Mouse (Mus musculus) embryonic facial prominence, embryonic 10.5 days (tissue): Measurements from ENCODE around the gene Hist1h4f. TPM values are rescaled to one million over a fixed set of nuclear protein-coding genes. Genes with fewer than 3 reads are reported as not detected.
A peak's percentile ranks its signal among the peaks of the same experiment; 100 is the strongest.

Source experiments
- DNase-seq: peaks from one replicate; pipeline ENCODE4 v3.0.0-alpha.2; 2017; ENCODE audit warnings: low spot score
- H3K27ac ChIP-seq: fragments of 300-500 bp; sonication (generic); replicated peaks from 2 replicates; pipeline ENCODE4 v1.5.1; 2016; ENCODE audit warnings: mild to moderate bottlenecking
- H3K27me3 ChIP-seq: fragments of 300-500 bp; sonication (generic); replicated peaks from 2 replicates; pipeline ENCODE4 v1.6.1; 2016; ENCODE audit warnings: low read depth, mild to moderate bottlenecking; ENCODE audit not compliant: poor library complexity, severe bottlenecking
- H3K36me3 ChIP-seq: fragments of 300-500 bp; sonication (generic); replicated peaks from 2 replicates; pipeline ENCODE4 v1.6.1; 2016; ENCODE audit warnings: mild to moderate bottlenecking, moderate library complexity
- H3K4me1 ChIP-seq: fragments of 300-500 bp; sonication (generic); 2 replicates; pipeline ENCODE4 v1.6.1; 2016
- H3K4me3 ChIP-seq: fragments of 300-500 bp; sonication (generic); 2 replicates; pipeline ENCODE4 v1.5.1; 2016; ENCODE audit warnings: mild to moderate bottlenecking, moderate library complexity
- H3K9me3 ChIP-seq: fragments of 300-500 bp; sonication (generic); 2 replicates; pipeline ENCODE4 v1.6.1; 2016; ENCODE audit warnings: mild to moderate bottlenecking
- WGBS: fragments of 180-500 bp; shearing (Covaris S2); methylation state at CpG from one replicate; pipeline ENCODE4 v1.1.7; 2016; 5-methylcytosine and 5-hydroxymethylcytosine counted together
- microRNA-seq: library from miRNA; unstranded; fragments of <30 nt; microRNA quantifications from one replicate; pipeline ENCODE4, GENCODE M21; 2017
- polyA plus RNA-seq: library from polyadenylated mRNA; unstranded; fragments of >200 nt; fragmentation: Nextera tagmentation; extraction: Ambion mirVana; gene quantifications from 2 replicates; pipeline ENCODE4 v1.2.1, GENCODE M21; 2016

The Hist1h4f gene
- polyA plus RNA-seq, 1 experiment from 2014 or later: 1.00 TPM

- H3K9me3 ChIP-seq: no peaks in the 10 kb centered on the region
- no peak overlapping the region for H3K27ac ChIP-seq
- DNase-seq: peak; percentile 67
- H3K4me3 ChIP-seq: peak overlapping the region; percentile 43
- under 1% methylated on average over 9 of the region's 9 CpGs for WGBS
- H3K36me3 ChIP-seq: no peaks in the 10 kb centered on the region
- H3K27me3 ChIP-seq: no peaks in the 10 kb centered on the region
- peaks cover 52% of the 10 kb centered on the region for H3K4me1 ChIP-seq
Observed at GRCm38 (mm10) chr13:23503797-23504196, 47.7 kb downstream of the Hist1h4f start.

DNA sequence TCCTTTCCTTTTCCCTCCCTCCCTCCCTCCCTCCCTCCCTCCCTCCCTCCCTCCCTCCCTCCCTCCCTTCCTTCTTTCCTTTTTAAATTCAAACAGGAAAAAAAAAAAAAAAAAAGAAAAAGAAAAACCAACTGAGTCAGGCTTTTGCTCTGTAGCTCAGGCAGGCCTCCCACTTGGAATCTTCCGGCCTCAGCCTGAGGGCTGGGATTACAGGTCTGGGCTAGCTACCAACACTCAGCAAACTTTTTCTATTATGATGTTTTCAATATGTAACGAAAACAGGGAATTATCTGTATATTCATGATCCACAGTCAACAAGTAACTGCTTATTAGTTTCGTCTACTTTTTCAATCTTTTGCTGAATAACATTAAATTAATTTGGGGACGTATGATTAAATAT is 48.5 kb downstream of the Hist1h4f start:
- Histone ChIP-seq H3K27me3 (no peaks in the 10 kb centered on the region), H3K4me1 (peaks cover 61% of the 10 kb centered on the region), H3K9me3 (no peaks in the 10 kb centered on the region), H3K4me3 (no peak overlapping the region), H3K27ac (no peak overlapping the region), H3K36me3 (no peaks in the 10 kb centered on the region)
- WGBS: 24% methylated on average over 4 of the region's 4 CpGs
- no peak for DNase-seq

DNA sequence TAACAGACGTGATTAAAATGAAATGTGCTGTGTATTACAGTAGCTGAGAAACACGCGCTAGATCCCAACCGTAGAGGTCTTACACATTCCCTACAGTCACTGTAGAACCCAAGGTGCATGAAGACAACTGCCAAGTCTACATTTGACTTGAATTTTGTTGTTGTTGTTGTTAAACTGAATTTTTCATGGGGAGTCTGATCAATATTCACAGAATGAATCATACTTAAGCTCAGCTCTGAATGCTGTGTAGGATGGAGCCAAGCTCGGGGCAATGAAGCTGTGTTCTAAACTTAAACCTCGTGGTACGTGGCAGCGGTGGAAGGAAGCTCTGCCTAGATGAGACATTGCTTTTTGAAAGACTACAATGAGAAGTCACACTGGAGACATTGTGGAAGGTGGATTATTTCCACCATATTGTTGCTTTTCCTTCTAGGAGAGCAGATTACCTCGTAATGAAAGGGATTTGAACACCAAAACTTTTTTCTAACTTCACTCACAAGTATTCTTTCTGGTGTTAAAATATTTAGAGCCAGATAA is 49.3 kb downstream of the Hist1h4f start:
- no peak for DNase-seq
- Histone ChIP-seq H3K4me3 (peak overlapping the region; percentile 52), H3K36me3 (no peaks in the 10 kb centered on the region), H3K27me3 (no peaks in the 10 kb centered on the region), H3K27ac (no peak overlapping the region), H3K9me3 (no peaks in the 10 kb centered on the region), H3K4me1 (peaks cover 65% of the 10 kb centered on the region)
- 30% methylated on average over 9 of the region's 9 CpGs for WGBS

GRCm38 (mm10) chr13:23501511-23501910 is 49.9 kb downstream of the Hist1h4f start:
- WGBS: 22% methylated on average over 5 of the region's 5 CpGs
- peak overlapping the region; percentile 52 for H3K4me3 ChIP-seq

More at GRCm38 (mm10) chr13:23501511-23501910, 49.9 kb downstream of the Hist1h4f start:
- Histone ChIP-seq H3K36me3 (no peaks in the 10 kb centered on the region), H3K27me3 (no peaks in the 10 kb centered on the region), H3K9me3 (no peaks in the 10 kb centered on the region), H3K27ac (no peak overlapping the region), H3K4me1 (peaks cover 66% of the 10 kb centered on the region)
- no peak for DNase-seq

Small RNA genes within 50 kb of the gene (microRNA-seq; reads per million reads assigned to microRNA genes)
- gene Gm44297 (not detected), gene Gm44359 (not detected), gene Gm44394 (not detected), gene n-TStga1 (1.8 reads per million)

Other genes with a start within 250 kb of the Hist1h4f start
- 59.9 and 60.6 TPM in 2 replicates for gene Zfp322a, start 182.4 kb downstream of the Hist1h4f start, polyA plus RNA-seq
- 15.0 and 15.6 TPM in 2 replicates for gene Abt1, start 127.8 kb downstream of the Hist1h4f start, polyA plus RNA-seq
- gene Btn1a1, start 85.7 kb downstream of the Hist1h4f start, polyA plus RNA-seq: 0.12 and 0.16 TPM in 2 replicates
- gene Btn2a2, start 62.8 kb downstream of the Hist1h4f start, polyA plus RNA-seq: 0.99 and 1.2 TPM in 2 replicates
- gene Hist1h4h, start 20.6 kb downstream of the Hist1h4f start, polyA plus RNA-seq: 2.7 and 3.0 TPM in 2 replicates
- gene Hist1h2af, start 17.7 kb downstream of the Hist1h4f start, polyA plus RNA-seq: 4.8 and 5.5 TPM in 2 replicates
- gene Hist1h3g, start 16.2 kb downstream of the Hist1h4f start, polyA plus RNA-seq: 6.5 and 7.7 TPM in 2 replicates
- 1.1 TPM in 2 replicates for gene Hist1h2bh, start 8.3 kb downstream of the Hist1h4f start, polyA plus RNA-seq
- 0.97 and 1.2 TPM in 2 replicates for gene Hist1h3f, start 7.6 kb downstream of the Hist1h4f start, polyA plus RNA-seq
- gene Hist1h1d, start 1.6 kb upstream of the Hist1h4f start, polyA plus RNA-seq: 0.58 and 0.60 TPM in 2 replicates
- 5.8 and 6.8 TPM in 2 replicates for gene Hist1h3e, start 10.7 kb upstream of the Hist1h4f start, polyA plus RNA-seq
- gene Hist1h2ae, start 19.6 kb upstream of the Hist1h4f start, polyA plus RNA-seq: 96.8 and 97.7 TPM in 2 replicates
- gene Hist1h2bg, start 19.7 kb upstream of the Hist1h4f start, polyA plus RNA-seq: 7.0 and 9.8 TPM in 2 replicates
- gene Hist1h2bf, start 22.5 kb upstream of the Hist1h4f start, polyA plus RNA-seq: 4.0 and 4.8 TPM in 2 replicates
- 0.97 and 3.8 TPM in 2 replicates for gene Hist1h2ad, start 22.7 kb upstream of the Hist1h4f start, polyA plus RNA-seq
- 9.3 and 10.5 TPM in 2 replicates for gene Hist1h3d, start 24.1 kb upstream of the Hist1h4f start, polyA plus RNA-seq
- gene Hist1h4d, start 29.9 kb upstream of the Hist1h4f start, polyA plus RNA-seq: 97.2 and 97.7 TPM in 2 replicates
- gene Hist1h2be, start 69.5 kb upstream of the Hist1h4f start, polyA plus RNA-seq: 3.1 and 4.0 TPM in 2 replicates
- gene Hist1h1e, start 70.9 kb upstream of the Hist1h4f start, polyA plus RNA-seq: 18.4 and 19.5 TPM in 2 replicates
- gene Hist1h2ac, start 132.3 kb upstream of the Hist1h4f start, polyA plus RNA-seq: 0.91 and 1.3 TPM in 2 replicates
- gene Hist1h2bc, start 132.6 kb upstream of the Hist1h4f start, polyA plus RNA-seq: 19.0 and 20.3 TPM in 2 replicates
- 0.28 TPM in 1 of 2 replicates, not detected in the other for gene Hist1h1t, start 144.2 kb upstream of the Hist1h4f start, polyA plus RNA-seq
- gene Hist1h4c, start 146.8 kb upstream of the Hist1h4f start, polyA plus RNA-seq: 6.6 and 6.8 TPM in 2 replicates
- gene Hfe, start 159.2 kb upstream of the Hist1h4f start, polyA plus RNA-seq: 1.5 and 2.0 TPM in 2 replicates
- gene Hist1h1c, start 187.2 kb upstream of the Hist1h4f start, polyA plus RNA-seq: 9.1 and 9.2 TPM in 2 replicates
- gene Hist1h3c, start 194.0 kb upstream of the Hist1h4f start, polyA plus RNA-seq: 8.6 and 10.0 TPM in 2 replicates
- gene Hist1h2bb, start 195.1 kb upstream of the Hist1h4f start, polyA plus RNA-seq: 1.9 and 2.9 TPM in 2 replicates
- 39.1 and 43.8 TPM in 2 replicates for gene Hist1h2ab, start 199.5 kb upstream of the Hist1h4f start, polyA plus RNA-seq
- 9.5 and 10.3 TPM in 2 replicates for gene Hist1h3b, start 200.6 kb upstream of the Hist1h4f start, polyA plus RNA-seq
- gene Hist1h4b, start 205.4 kb upstream of the Hist1h4f start, polyA plus RNA-seq: 2.8 and 7.1 TPM in 2 replicates
- 0.54 and 0.65 TPM in 2 replicates for gene Hist1h4a, start 209.6 kb upstream of the Hist1h4f start, polyA plus RNA-seq
- 4.7 and 5.0 TPM in 2 replicates for gene Hist1h3a, start 210.7 kb upstream of the Hist1h4f start, polyA plus RNA-seq
- gene Hist1h1a, start 212.0 kb upstream of the Hist1h4f start, polyA plus RNA-seq: 2.7 and 4.0 TPM in 2 replicates
- gene Trim38, start 218.3 kb upstream of the Hist1h4f start, polyA plus RNA-seq: 0.26 TPM in 1 of 2 replicates, not detected in the other